Mouse (Mus musculus): ENCODE measurements around the gene Efcab12.
"Not testable (repeated sequence)": the region's sequence is repeated elsewhere in the genome, so short reads cannot be mapped to it uniquely, and the experiment has no call there.

Efcab12 gene

DNA sequence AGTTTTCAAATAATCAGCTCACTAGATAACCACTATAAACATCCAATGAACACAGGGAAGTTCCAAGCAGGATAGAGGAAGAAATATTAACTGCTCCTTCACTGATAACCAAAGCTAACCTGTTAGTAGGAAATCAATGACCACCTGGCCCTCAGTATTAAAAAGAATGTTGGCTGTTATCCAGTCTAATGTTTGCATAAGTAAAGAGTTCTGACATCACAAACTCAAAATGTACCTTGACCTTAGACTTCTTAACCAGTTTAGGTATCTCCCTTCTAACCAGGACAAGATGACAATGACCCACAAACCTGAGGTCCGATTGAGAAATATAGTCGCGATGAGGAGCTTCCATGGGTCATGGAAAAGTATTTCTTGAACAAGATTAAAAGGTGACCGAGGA, 6.8 kb upstream of the Efcab12 start:
- DNase-seq (ENCODE audit: low spot score): no peak

DNA sequence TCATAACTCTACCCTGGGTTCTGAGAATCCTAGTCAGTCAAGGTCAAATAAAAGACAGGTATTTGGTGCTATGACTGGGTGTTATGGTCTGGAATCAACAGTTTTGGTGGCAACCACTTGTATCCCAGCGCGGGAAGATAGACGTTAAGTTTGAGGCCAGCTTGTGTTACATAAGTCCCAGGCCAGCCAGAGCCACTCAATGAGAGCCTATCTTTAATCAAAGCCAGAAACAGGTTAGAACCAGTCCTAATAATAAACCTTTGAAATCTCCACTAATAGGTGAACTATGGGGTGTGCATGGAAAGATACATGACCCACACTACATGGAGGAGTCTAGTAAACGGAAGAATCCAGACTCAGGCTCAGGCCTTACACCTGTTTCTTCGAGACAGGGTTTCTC, 533 bp upstream of the Efcab12 start:
- no peak for DNase-seq (ENCODE audit: low spot score)

DNA sequence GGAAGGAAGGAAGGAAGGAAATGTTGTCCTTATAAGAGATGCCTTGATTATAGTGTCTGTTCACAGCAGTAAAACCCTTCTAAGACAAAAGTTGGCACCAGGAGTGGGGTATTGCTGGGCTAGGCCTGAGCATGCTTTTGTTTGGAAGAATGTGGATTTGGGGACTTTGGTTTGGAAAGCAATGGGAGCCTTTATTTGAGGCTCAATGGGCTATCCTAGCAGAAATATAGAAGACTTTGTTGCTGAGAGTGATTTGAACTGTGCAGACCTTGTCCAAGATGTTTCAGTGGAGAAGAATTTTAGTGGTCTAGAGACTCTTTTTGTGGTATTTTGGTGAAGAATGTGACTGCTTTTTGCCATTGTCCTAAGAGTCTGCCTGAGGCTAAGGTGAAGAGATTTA, 4.4 kb downstream of the Efcab12 start:
- DNase-seq (ENCODE audit: low spot score): no peak

DNA sequence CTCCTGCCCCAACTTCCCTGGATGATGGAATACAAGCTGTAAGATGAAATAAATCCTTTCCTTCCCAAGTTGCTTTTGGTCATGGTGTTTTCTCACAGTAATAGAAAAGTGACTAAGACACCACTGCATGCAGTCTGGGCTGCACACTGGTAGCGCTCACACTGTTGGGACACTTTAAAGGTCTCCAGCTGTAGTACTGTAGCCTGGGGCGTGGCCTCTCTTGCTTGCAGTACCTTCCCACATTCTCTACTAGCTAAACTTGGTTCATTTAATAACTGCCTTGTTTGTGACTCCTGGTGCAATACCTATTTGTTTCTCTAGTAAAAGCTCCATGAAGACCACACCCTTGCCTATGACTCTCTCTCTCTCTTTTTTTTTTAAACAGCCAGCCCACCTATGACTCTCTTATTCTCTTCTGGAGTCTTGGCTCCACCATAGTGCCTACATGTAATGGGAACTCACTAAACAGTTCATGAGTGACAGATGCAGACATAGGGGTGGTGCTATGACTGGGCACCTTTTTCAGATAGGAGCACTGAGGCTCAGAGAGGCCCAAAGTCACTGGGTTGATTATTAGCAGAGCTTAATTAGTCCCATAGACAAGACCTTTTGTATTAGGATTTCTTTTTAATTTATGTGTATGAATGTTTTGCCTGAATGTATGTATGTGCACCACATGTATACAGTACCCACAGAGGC, 5.9 kb downstream of the Efcab12 start:
- no peak for DNase-seq (ENCODE audit: low spot score)

DNA sequence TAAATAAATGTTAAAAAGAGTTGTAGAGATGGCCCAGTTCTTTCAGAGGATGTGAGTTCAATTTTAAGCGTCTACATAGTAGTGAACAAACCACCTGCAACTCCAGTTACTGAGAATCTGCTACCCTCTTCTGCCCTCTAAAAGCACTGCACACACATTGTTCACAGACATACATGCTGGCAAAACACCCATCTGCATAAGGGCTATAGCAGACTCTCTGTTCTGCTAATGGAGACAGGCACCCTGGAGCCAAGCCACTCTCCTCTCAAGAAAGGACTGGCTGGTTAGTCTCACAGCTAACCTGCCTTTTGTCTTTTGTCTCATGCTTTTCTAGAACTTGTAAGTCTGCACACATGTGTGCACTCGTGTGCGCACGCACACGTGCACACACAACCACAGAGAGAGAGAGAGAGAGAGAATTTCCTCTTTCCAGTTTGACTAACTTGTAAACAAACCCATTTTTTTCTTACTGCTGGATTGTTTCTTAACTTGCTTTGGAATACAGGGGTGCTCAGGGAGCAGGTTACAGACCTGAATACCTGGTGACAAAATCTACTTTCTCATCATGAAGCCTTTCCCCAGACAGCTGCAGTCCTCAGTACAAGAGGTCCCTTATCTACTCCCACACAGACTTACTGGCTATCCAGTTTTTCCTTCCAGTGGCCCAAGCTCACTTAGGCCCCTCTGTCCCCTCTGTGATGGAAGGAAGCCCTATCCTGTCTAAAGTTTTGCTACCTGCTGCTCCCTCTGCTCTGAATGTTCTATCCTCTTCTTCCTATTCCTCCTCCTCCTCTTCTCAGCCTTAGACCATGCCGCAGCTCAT, 7.2 kb downstream of the Efcab12 start:
- DNase-seq (ENCODE audit: low spot score): no peak

DNA sequence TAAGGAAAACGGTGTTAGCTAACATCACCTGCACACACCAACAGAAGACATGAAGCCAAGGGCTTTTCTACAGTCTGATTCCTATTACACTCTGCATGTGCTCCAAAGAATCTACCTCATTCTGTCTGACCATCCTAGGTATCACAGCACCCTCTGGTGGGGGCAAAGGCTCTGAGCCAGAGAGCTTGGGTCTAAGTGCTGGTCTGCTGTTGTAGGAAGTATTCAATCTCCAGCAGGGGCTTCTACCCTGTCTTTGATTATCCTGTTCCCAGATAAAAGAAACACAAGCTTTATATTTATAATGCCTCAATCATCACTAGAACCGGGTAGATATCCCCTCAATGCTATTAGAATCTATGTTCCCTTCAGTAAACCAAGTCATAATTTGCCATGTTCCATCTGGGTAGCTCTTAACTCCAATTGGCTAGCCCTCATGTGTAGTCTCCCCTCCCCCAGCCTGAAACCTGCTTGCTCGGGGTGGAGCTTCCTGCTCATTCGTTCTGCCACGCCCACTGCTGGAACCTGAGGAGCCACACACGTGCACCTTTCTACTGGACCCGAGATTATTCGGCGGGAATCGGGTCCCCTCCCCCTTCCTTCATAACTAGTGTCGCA, 14.3 kb downstream of the Efcab12 start:
- not testable (repeated sequence) for DNase-seq (ENCODE audit: low spot score)

DNA sequence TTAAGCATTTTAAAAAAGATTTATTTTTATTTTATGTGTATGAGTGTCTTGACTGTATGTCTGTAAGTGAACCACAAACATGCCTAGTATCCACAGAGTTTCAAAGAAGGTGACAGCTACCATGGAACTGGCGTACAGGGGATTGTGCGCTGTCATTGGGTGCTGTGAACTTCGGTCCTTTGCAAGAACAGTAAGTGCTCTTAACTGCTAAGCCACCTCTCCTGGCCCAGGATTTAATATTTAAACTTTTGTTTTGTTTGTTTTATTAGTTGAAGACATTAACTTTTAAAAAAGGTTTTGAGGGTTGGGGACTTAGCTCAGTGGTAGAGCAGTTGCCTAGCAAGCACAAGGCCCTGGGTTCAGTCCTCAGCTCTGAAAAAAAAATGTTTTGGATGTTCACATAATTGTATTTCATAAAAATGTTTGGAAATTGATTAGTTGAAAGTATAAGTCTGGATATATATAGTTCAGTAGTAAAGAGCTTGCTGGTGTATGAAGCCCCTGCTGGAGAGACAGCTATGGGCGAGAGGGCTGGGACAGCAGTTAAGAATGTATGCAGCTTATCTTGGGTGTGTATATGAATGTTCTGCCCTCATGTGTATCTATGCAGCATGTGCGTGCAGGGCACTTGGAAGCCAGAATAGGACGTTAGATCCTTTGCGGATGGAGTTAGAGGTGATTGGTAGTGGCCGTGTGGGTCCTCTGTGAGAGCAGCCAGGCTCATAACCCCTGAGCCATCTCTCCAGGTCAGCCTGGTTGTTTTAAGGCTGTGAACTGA, 16.8 kb downstream of the Efcab12 start:
- DNase-seq (ENCODE audit: low spot score): no peak

DNA sequence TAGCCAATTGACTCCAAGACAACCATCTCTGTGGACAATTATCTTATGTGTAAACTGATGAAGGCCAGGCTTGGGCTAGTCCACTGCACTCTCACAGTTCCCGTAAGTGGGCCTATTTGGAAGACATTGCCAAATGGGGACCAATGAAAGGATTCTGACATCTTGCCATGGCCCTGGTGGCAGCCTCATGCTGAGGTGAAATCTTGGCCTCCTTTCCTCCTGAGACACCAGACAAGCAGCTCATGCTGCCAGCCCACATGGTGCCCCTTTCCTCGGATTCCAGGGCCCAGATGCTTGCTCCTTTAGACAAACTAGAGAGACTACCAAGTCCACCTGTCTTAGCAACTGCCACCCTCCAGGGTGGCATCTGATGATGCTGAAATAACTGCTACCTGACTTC, 20.1 kb downstream of the Efcab12 start:
- no peak for DNase-seq (ENCODE audit: low spot score)

DNA sequence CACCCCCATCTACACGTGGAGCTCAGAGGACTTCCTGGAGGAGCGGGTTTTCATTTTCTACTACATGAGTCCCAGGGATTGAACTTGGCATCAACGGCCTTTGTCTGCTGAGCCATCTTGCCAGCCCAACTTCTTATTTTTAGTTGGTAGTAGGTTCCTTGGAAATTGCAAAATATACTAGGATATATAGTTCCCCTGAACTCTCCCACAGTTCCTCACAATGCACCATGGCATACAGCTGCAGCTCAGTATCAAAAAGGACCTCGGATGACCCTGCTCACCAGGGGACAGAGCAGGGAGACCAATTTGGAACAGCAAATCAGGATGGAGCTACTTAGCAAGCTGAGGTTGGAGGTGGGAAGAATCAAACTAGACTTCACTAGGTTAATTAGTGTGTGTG, 23.2 kb downstream of the Efcab12 start:
- no peak for DNase-seq (ENCODE audit: low spot score)

DNA sequence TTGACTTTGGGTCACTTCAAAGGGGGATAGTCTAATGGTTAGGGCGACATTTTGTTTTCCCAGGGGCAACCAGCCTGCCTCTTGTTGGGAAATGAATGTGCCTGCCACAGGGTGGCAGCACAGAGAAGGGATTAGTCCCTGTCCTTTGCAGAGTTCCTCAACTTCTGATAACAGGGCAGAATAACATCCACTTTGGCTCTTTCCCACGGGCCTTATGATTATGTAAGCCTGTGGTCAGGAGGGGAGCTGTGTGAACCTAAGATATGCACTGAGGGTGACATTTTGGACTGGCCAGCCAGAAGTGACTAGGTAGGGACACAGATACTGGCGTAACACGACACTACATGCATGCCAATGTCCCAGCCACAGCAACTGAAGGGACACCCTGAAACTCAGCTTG, 24.1 kb downstream of the Efcab12 start:
- DNase-seq (ENCODE audit: low spot score): no peak

DNA sequence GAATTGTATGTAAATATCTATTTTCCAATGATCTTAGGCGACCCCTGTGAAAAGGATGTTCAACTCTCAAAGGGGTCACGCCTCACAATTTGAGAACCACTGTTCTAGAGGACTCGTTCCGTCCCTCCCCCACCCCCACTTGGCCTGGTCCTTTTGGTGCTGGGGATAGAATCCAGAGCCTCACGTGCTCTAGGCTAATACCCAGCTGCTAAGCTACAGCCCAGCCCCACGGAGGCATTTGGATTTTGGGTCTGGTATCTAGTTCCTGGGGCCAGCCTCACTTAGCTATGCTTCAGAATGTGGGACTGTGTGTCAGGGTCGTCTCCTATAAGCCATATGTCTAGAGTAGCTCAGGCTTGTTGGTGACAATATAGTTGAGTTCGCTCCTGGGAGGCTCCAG, 26.6 kb downstream of the Efcab12 start:
- DNase-seq (ENCODE audit: low spot score): no peak

DNA sequence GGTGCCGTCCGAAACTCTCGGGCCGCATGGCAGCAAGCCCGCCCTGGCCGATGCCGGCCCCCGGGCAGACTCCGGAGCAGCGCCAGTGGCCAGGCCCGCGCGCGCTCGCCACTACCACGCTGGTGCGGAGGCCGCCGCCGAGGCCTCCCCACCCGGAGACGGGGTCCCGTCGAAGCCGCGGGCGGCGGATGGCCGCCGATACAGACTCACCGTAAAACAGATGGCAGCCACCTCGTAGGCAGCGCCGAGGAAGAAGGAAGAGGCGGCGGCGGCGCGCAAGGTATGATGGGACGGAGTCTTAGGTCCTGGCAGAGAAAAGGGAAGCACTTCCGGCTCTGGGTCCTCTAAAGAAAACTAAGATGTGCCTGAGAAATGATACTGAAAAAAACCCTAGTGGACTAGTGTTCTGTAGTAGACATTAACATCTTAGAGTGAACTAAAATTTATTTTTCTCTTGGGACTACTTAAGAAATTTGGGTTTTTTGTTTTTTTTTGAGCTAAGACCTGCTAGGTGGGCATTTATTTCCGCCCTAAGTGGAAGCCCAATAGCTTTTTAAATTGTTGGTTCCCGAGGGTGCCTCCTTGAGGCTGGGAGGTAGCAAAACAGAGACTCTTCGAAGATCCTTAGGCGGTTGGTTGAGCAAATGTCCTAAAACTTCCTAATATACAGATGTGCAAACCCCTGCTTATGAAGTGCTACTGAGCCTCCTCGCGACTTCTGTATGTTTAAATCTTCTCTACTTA, 29.6 kb downstream of the Efcab12 start, which contains the start of gene Rpl32:
TSS of gene Rpl32 (minus strand) at position 260 of the 744 bp plus-strand sequence.
- DNase-seq (ENCODE audit: low spot score): peak; percentile 54

DNA sequence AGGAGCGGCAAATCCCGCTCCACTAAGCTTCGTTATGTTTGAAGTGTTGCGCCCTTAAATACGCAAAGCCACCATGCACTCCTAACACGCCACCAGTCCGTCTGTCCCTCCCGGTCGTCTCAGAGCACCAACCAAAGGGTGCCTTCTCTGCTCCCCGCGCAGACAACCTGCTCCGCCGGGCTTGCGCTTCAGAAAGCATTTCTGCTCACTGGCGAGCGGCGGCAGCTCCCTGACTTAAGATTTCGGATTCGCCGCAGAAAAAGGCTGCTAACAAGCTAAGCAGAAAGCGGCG, 30.1 kb downstream of the Efcab12 start:
- no peak for DNase-seq (ENCODE audit: low spot score)

DNA sequence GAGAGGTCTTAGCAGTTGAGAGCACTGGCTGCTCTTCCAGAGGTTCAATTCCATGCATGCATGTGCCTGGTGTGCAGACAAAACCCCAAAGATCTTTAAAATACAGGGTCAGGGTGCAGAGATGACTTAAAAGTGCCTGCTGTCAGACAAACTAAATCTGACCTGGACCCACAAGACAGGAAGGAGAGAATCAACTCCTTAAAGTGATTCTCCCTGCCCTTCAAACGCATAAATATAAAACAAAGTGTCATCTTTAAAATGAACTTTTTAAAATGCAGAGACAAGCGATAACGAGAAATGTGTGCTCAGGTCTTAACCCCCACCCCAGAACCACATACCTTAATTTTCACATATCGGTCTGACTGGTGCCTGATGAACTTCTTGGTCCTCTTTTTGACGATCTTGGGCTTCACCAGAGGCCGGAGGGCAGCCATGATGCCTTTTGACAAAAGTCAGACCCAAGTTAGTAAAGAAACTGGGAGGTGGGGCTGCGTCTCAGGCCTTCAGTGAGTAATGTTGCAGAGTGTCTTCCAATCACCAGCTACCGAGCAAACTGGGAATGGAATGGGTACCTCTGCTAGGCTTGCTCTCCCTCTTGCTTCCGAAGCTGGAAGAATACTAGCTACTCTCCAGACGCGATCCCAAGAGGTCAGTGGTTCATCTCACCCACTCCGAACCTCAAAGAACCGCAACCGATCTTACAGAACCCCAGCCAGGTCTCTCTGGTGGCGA, 30.6 kb downstream of the Efcab12 start:
- DNase-seq (ENCODE audit: low spot score): no peak

DNA sequence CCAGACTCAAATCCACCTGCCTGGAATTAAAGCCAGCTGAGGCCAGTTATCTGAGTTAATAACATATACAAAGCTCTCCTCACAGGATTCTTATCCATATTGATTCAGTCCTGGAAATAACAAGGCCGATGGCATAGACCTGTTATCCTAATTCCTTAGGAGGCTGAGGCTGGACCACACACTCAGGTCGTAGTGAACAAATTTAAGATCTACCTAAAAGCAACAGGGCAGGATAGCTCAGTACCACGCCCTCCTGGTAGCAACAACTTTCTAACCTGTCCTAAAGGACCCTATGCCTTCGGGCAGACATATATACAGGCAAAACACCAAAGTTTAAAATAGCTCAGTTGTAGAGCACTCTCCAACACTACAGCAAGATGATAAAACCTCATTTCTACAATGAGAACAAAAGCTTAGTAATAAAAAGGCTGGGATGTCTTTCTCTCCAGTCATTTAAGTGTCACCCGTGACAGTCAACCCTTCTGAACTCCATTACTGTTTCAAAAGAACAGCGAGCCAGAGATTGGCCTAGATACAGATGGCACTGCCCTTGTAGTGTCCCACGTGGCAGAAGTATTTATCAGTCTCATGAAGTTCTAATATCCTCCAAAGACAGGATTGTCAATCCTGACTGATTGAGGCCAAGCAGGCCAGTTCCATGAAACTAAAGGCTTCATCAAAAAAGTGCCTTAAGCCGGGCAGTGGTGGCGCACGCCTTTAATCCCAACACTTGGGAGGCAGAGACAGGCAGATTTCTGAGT, 33.6 kb downstream of the Efcab12 start:
- no peak for DNase-seq (ENCODE audit: low spot score)

DNA sequence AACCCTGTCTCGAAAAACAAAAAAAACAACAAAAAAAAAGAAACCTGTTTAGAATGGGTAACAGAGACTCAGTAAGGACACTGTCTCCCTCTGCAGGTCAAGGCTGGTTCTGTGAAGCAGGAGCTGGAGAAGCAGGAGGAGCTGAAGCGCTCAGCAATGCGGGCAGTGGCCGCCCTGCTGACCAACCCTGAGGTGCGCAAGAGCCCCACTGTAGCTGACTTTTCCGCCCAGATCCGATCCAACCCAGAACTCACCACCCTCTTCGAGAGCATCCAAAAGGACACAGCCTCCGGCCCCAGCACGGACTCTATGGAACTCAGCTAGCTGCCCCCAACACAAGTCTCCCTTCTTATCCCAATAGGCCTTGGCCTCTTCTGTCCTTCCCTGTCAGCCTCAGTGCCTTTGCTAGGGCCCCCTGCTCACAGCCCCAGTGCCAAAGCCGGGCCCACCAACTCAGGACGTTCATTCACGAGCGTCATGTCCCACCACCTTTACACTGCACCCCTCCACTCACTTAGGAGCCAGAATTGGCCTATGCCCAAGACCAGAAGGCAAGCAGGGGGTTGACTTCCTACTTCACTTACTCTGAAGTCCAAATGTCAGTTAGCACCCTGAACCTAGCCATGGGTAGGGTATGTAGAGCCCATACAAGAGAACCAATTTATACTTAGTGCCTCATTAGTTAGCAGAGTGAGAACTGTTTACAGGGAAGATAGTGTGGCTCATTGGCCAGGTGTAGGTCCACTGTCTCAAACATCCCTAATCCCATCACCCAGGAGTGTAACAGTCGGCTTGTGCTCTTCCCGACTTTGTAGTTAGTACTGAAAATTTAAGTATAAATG, 34.5 kb downstream of the Efcab12 start:
- no peak for DNase-seq (ENCODE audit: low spot score)

DNA sequence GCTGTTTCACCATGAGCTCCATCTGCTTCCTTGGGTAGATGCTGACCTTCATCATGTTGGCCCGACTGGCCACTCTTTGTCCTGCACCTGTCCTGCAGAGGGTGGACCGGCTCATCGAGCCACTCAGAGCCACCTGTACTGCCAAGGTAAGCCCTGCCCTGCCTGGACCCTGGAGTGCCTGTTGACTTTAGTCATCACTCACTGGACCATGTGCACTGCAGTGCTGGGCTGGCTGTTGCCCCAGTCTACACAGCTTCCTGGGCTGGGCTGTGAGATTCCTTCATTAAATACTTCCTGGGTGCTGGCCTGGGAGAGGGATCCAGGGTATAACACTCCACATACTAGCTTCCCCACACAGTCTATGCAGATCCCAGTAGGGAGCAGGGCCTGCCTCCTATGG, 36.4 kb downstream of the Efcab12 start:
- no peak for DNase-seq (ENCODE audit: low spot score)

DNA sequence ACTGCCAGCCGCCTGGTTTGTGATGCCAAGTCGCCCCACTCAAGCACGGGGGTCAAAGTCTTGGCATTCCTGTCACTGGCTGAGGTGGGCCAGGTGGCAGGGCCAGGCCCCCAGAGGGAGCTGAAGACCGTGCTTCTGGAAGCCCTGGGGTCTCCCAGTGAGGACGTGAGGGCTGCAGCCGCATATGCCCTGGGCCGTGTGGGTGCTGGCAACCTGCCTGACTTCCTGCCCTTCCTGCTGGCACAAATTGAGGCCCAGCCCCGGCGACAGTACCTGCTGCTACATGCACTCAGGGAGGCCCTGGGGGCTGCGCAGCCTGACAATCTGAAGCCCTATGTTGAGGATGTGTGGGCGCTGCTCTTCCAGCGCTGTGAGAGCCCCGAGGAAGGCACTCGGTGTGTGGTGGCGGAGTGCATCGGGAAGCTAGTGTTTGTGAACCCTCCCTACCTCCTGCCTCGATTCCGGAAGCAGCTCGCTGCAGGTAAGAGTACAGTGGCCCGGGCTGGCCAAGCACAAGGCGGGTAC, 45.5 kb downstream of the Efcab12 start:
- DNase-seq (ENCODE audit: low spot score): no peak

Data from urinary bladder, postnatal 10 days (tissue).